Mouse (Mus musculus) urinary bladder, adult 2 months (tissue): ENCODE results near the gene Atl3. TPM values are rescaled to one million over a fixed set of nuclear protein-coding genes. Genes with fewer than 3 reads are reported as not detected.

Source experiments
- DNase-seq: peaks from one replicate; pipeline ENCODE4 v3.0.0; 2022; ENCODE audit warnings: low spot score
- polyA plus RNA-seq: library from polyadenylated mRNA; depleted of rRNA; stranded (reverse); fragments of >200 nt; gene quantifications from 2 replicates; pipeline ENCODE4 v1.2.3, GENCODE M21; 2012; rRNA removed

Atl3 gene
- polyA plus RNA-seq, 1 experiment: 53.8 TPM

GRCm38 (mm10) chr19:7559986-7560385 is 66.1 kb downstream of the Atl3 start:
- DNase-seq: no peak

GRCm38 (mm10) chr19:7561456-7561855 is 67.6 kb downstream of the Atl3 start:
- no peak for DNase-seq

GRCm38 (mm10) chr19:7562601-7563129 is 68.8 kb downstream of the Atl3 start:
- DNase-seq: no peak

- DNase-seq: no peak
Measured at GRCm38 (mm10) chr19:7563676-7564075, 69.8 kb downstream of the Atl3 start.

GRCm38 (mm10) chr19:7564457-7564856 is 70.6 kb downstream of the Atl3 start:
- no peak for DNase-seq

- no peak for DNase-seq
Measured at GRCm38 (mm10) chr19:7566826-7567225, 73.0 kb downstream of the Atl3 start.

GRCm38 (mm10) chr19:7568364-7568763 is 74.5 kb downstream of the Atl3 start:
- no peak for DNase-seq

GRCm38 (mm10) chr19:7569650-7570049 is 75.8 kb downstream of the Atl3 start:
- no peak for DNase-seq

- DNase-seq: no peak
Measured at GRCm38 (mm10) chr19:7576180-7576579, 82.3 kb downstream of the Atl3 start.

GRCm38 (mm10) chr19:7577710-7578109 is 83.9 kb downstream of the Atl3 start:
- no peak for DNase-seq

- DNase-seq: no peak
Measured at GRCm38 (mm10) chr19:7581042-7581441, 87.2 kb downstream of the Atl3 start.

- no peak for DNase-seq
Measured at GRCm38 (mm10) chr19:7583101-7583500, 89.3 kb downstream of the Atl3 start.

GRCm38 (mm10) chr19:7583599-7583998 is 89.8 kb downstream of the Atl3 start:
- DNase-seq: no peak

GRCm38 (mm10) chr19:7585279-7585678 is 91.4 kb downstream of the Atl3 start:
- DNase-seq: no peak

- DNase-seq: no peak
Measured at GRCm38 (mm10) chr19:7585764-7586163, 91.9 kb downstream of the Atl3 start.

Other genes starting within 250 kb of the Atl3 start
- 10.2 and 10.4 TPM in 2 replicates for gene Rcor2, start 226.7 kb upstream of the Atl3 start, polyA plus RNA-seq
- 75.2 and 100 TPM in 2 replicates for gene Mark2, start 152.2 kb upstream of the Atl3 start, polyA plus RNA-seq
- 18.8 and 21.0 TPM in 2 replicates for gene Spindoc, start 111.0 kb upstream of the Atl3 start, polyA plus RNA-seq
- 26.9 and 34.5 TPM in 2 replicates for gene 2700081O15Rik, start 76.4 kb upstream of the Atl3 start, polyA plus RNA-seq
- gene Rtn3, start 10.8 kb upstream of the Atl3 start, polyA plus RNA-seq: 120 and 126 TPM in 2 replicates
- 41.3 and 43.5 TPM in 2 replicates for gene Pla2g16, start 63.4 kb downstream of the Atl3 start, polyA plus RNA-seq
- 2.0 and 3.5 TPM in 2 replicates for gene Lgals12, start 113.2 kb downstream of the Atl3 start, polyA plus RNA-seq
- gene Hrasls5, start 118.5 kb downstream of the Atl3 start, polyA plus RNA-seq: not detected in 2 replicates
- not detected in 2 replicates for gene Slc22a19, start 217.3 kb downstream of the Atl3 start, polyA plus RNA-seq